Mouse (Mus musculus) splenic B cell, adult 2 months (primary cell): Measurements from ENCODE around the gene Stat5b.
A peak's percentile ranks its signal among the peaks of the same experiment; 100 is the strongest.

Experiments
- DNase-seq: peaks from one replicate; pipeline ENCODE4 v3.0.0-alpha.2; 2011; ENCODE audit warnings: low read depth, low spot score
- H3K27me3 ChIP-seq: 2 replicates; pipeline ENCODE4 v1.6.1; 2012; ENCODE audit warnings: mild to moderate bottlenecking, low read length, moderate library complexity, mixed read lengths; ENCODE audit not compliant: control insufficient read depth, poor library complexity, insufficient read depth, severe bottlenecking
- H3K36me3 ChIP-seq: 2 replicates; pipeline ENCODE4 v1.6.1; 2012; ENCODE audit warnings: mild to moderate bottlenecking, low read length, moderate library complexity, mixed read lengths; ENCODE audit not compliant: control insufficient read depth, poor library complexity, insufficient read depth, severe bottlenecking

Stat5b gene

GRCm38 (mm10) chr11:100741348-100741747 is 109.2 kb downstream of the Stat5b start:
- Histone ChIP-seq H3K36me3 (no peaks in the 10 kb centered on the region), H3K27me3 (no peaks in the 10 kb centered on the region)
- no peak for DNase-seq

- DNase-seq = no peak
- Histone ChIP-seq H3K27me3 (no peaks in the 10 kb centered on the region), H3K36me3 (no peaks in the 10 kb centered on the region)
Observed at GRCm38 (mm10) chr11:100738749-100739148, 111.8 kb downstream of the Stat5b start.

GRCm38 (mm10) chr11:100738066-100738604 is 112.4 kb downstream of the Stat5b start, which contains the start of gene Rab5c:
Gene Rab5c, minus strand, starts transcription at chr11:100738215.
- H3K36me3 ChIP-seq = no peaks in the 10 kb centered on the region
- DNase-seq = peak; percentile 98
- H3K27me3 ChIP-seq = no peaks in the 10 kb centered on the region

- Histone ChIP-seq H3K27me3 (no peaks in the 10 kb centered on the region), H3K36me3 (no peaks in the 10 kb centered on the region)
- peak; percentile 33 for DNase-seq
Observed at GRCm38 (mm10) chr11:100737105-100737733, 113.3 kb downstream of the Stat5b start.

- Histone ChIP-seq H3K27me3 (no peaks in the 10 kb centered on the region), H3K36me3 (no peaks in the 10 kb centered on the region)
- DNase-seq = no peak
Observed at GRCm38 (mm10) chr11:100736746-100737080, 113.8 kb downstream of the Stat5b start.

GRCm38 (mm10) chr11:100735954-100736745 is 114.4 kb downstream of the Stat5b start:
- H3K36me3 ChIP-seq = no peaks in the 10 kb centered on the region
- peak; percentile 36 for DNase-seq
- no peaks in the 10 kb centered on the region for H3K27me3 ChIP-seq

- DNase-seq = peak; percentile 41
- no peaks in the 10 kb centered on the region for H3K36me3 ChIP-seq
- H3K27me3 ChIP-seq = no peaks in the 10 kb centered on the region
Observed at GRCm38 (mm10) chr11:100735134-100735865, 115.2 kb downstream of the Stat5b start.
